Comparison of ENCODE assay signal across 13 mouse cellular contexts in genomic region chr1:127904774-127905385, GRCm38 (mm10). TPM values are rescaled to one million over a fixed set of nuclear protein-coding genes. Genes with fewer than 3 reads are reported as not detected.
A peak's percentile ranks its signal among the peaks of the same experiment; 100 is the strongest.
DNase-seq lines count a peak whose midpoint lies in the region; ATAC-seq and TF ChIP-seq lines count a peak whose summit lies in the region.
"Had no signal": no experiment of that assay in that cellular context is flagged by ENCODE, and none has a peak within 500 bp of the region (broad histone marks: within the 10 kb centered on the region; RNA-seq: fewer than 3 reads in every experiment).

No protein-coding gene starts in this region.

- in situ Hi-C loops in ES-E14 (cut with MboI; ENCODE audit: low sequenced_read_pairs in 2 of 2, unreplicated experiment in 2 of 2), result no loop called here

- H3K9ac ChIP-seq in forebrain, embryonic 11.5 days (ENCODE audit: low read length), result no peak overlapping the region
- H3K9ac ChIP-seq in forebrain, embryonic 13.5 days, result no peak overlapping the region
- H3K9ac ChIP-seq in ES-E14 (ENCODE audit: insufficient read depth, low read depth, low read length, poor library complexity, severe bottlenecking), result no peak overlapping the region
- no peak overlapping the region for H3K9ac ChIP-seq in hindbrain, embryonic 14.5 days

- no peak overlapping the region for H3K27ac ChIP-seq in forebrain, embryonic 11.5 days (ENCODE audit: low read depth, low read length)
- H3K27ac ChIP-seq in forebrain, embryonic 13.5 days, result no peak overlapping the region
- H3K27ac ChIP-seq in ES-E14 (ENCODE audit: insufficient read depth, low read depth, low read length, poor library complexity, severe bottlenecking), result peak overlapping the region; percentile 90
- no peak overlapping the region for H3K27ac ChIP-seq in hindbrain, embryonic 14.5 days
- H3K27ac ChIP-seq in thymus, adult 2 months (ENCODE audit: control insufficient read depth, insufficient read depth, low read length), result no peak overlapping the region

- H3K4me1 ChIP-seq in forebrain, embryonic 11.5 days (replicated peaks; ENCODE audit: control insufficient read depth, insufficient read depth, low read length), result no peaks in the 10 kb centered on the region
- no peaks in the 10 kb centered on the region for H3K4me1 ChIP-seq in forebrain, embryonic 13.5 days
- H3K4me1 ChIP-seq in ES-E14 (ENCODE audit: control insufficient read depth in 2 of 2, insufficient read depth in 2 of 2, low read length in 2 of 2, poor library complexity in 1 of 2), result peaks cover 2 to 4% of the 10 kb centered on the region in 2 experiments; a peak in 1 of 4 replicates
- H3K4me1 ChIP-seq in hindbrain, embryonic 14.5 days (replicated peaks; ENCODE audit: control insufficient read depth, insufficient read depth, low read length), result no peaks in the 10 kb centered on the region
- H3K4me1 ChIP-seq in thymus, adult 2 months (replicated peaks; ENCODE audit: control insufficient read depth, insufficient read depth, low read length), result no peaks in the 10 kb centered on the region

- no peaks in the 10 kb centered on the region for H3K9me3 ChIP-seq in forebrain, embryonic 11.5 days (ENCODE audit: control insufficient read depth, low read length)
- H3K9me3 ChIP-seq in forebrain, embryonic 13.5 days (replicated peaks), result no peaks in the 10 kb centered on the region
- H3K9me3 ChIP-seq in ES-E14 (ENCODE audit: control insufficient read depth, insufficient read depth, low read depth, low read length), result no peaks in the 10 kb centered on the region
- no peaks in the 10 kb centered on the region for H3K9me3 ChIP-seq in hindbrain, embryonic 14.5 days (ENCODE audit: control insufficient read depth, low read length)

- no peak for TF ChIP-seq POLR2A in thymus, adult 2 months (IDR thresholded peaks at IDR 0.05; ENCODE audit: control insufficient read depth, extremely low read depth, insufficient read depth, low read length, poor library complexity)

- intact Hi-C loops in left cerebral cortex, postnatal 10 days (cut with DNase I), result no loop called here
- intact Hi-C loops in heart, postnatal 14 days (cut with DNase I), result no loop called here

- no peak overlapping the region for H3K4me3 ChIP-seq in forebrain, embryonic 11.5 days (ENCODE audit: low read depth, low read length)
- no peak overlapping the region for H3K4me3 ChIP-seq in forebrain, embryonic 13.5 days
- no peak overlapping the region for H3K4me3 ChIP-seq in ES-E14 (ENCODE audit: insufficient read depth in 1 of 2, low read depth in 1 of 2, low read length in 2 of 2, poor library complexity in 1 of 2, severe bottlenecking in 1 of 2)
- H3K4me3 ChIP-seq in hindbrain, embryonic 14.5 days (replicated peaks; ENCODE audit: low read length), result no peak overlapping the region
- no peak overlapping the region for H3K4me3 ChIP-seq in thymus, adult 2 months (ENCODE audit: control insufficient read depth, insufficient read depth, low read length)

- H3K36me3 ChIP-seq in forebrain, embryonic 11.5 days (ENCODE audit: control insufficient read depth, insufficient read depth, low read length), result no peaks in the 10 kb centered on the region; the same call in 1 of the 2 replicates
- peaks cover 10% of the 10 kb centered on the region for H3K36me3 ChIP-seq in forebrain, embryonic 13.5 days (ENCODE audit: poor library complexity, severe bottlenecking)
- H3K36me3 ChIP-seq in ES-E14 (ENCODE audit: control insufficient read depth, insufficient read depth, low read length, poor library complexity, severe bottlenecking), result no peaks in the 10 kb centered on the region
- peaks cover 34% of the 10 kb centered on the region for H3K36me3 ChIP-seq in hindbrain, embryonic 14.5 days (replicated peaks; ENCODE audit: control insufficient read depth, insufficient read depth)
- peaks cover 25% of the 10 kb centered on the region for H3K36me3 ChIP-seq in thymus, adult 2 months (ENCODE audit: control insufficient read depth, insufficient read depth, low read length)

- 24% methylated on average over 2 of the region's 2 CpGs for WGBS in forebrain, embryonic 11.5 days
- 18% methylated on average over 2 of the region's 2 CpGs for WGBS in forebrain, embryonic 13.5 days
- WGBS in hindbrain, embryonic 14.5 days, result 15% methylated on average over 2 of the region's 2 CpGs
- WGBS in thymus, adult 2 months, result 99% methylated on average over 2 of the region's 2 CpGs

- peak; percentile 49 for DNase-seq in forebrain, embryonic 11.5 days (ENCODE audit: low spot score)
- DNase-seq in ES-E14 (ENCODE audit: low read depth, low spot score), result peak; percentile 42
- DNase-seq in hindbrain, embryonic 14.5 days (ENCODE audit: low spot score), result no peak
- peak; percentile 20 to 42 for DNase-seq in kidney, postnatal 25 days
- DNase-seq in left cerebral cortex, postnatal 10 days (ENCODE audit: extremely low spot score in 1 of 2, low spot score in 2 of 2), result no peak
- DNase-seq in thymus, adult 2 months, result no peak
- DNase-seq in heart, postnatal 14 days, result no peak
- DNase-seq: adrenal gland, postnatal 14 days; cerebellum, adult 11-12 months; heart, adult 11 months had no signal

- peak; percentile 55; the same call in 1 of the 2 replicates for ATAC-seq in forebrain, embryonic 11.5 days (replicated peaks; ENCODE audit: low FRiP score)
- ATAC-seq in forebrain, embryonic 13.5 days, result no peak
- 0 out of 2 replicates have a peak, but pooled peaks have one; percentile 34 for ATAC-seq in hindbrain, embryonic 14.5 days (ENCODE audit: low FRiP score)

- no peak for TF ChIP-seq CTCF in thymus, adult 2 months (IDR thresholded peaks at IDR 0.05; ENCODE audit: borderline replicate concordance, control insufficient read depth, extremely low read depth, insufficient read depth, low read length, poor library complexity)

- no peak overlapping the region for H3K4me2 ChIP-seq in forebrain, embryonic 11.5 days (ENCODE audit: low read depth, low read length, severe bottlenecking)
- no peak overlapping the region for H3K4me2 ChIP-seq in forebrain, embryonic 13.5 days
- H3K4me2 ChIP-seq in hindbrain, embryonic 14.5 days (replicated peaks), result no peak overlapping the region

- no peaks in the 10 kb centered on the region for H3K27me3 ChIP-seq in forebrain, embryonic 11.5 days (ENCODE audit: control insufficient read depth, insufficient read depth, low read length)
- no peaks in the 10 kb centered on the region for H3K27me3 ChIP-seq in forebrain, embryonic 13.5 days
- no peaks in the 10 kb centered on the region for H3K27me3 ChIP-seq in hindbrain, embryonic 14.5 days (ENCODE audit: control insufficient read depth, insufficient read depth, low read length)
- no peaks in the 10 kb centered on the region for H3K27me3 ChIP-seq in thymus, adult 2 months (ENCODE audit: control insufficient read depth, insufficient read depth, low read length)

TF ChIP-seq in ES-E14, 5 proteins besides CTCF, POLR2A, EP300 and RAD21:
- TF ChIP-seq MAFK (IDR thresholded peaks at IDR 0.05; ENCODE audit: insufficient read depth, low read depth, low read length) (peak; percentile 53; the same call in 1 of the 2 replicates), ZNF384 (IDR thresholded peaks at IDR 0.05; ENCODE audit: low read depth, low read length) (no peak)
TF ChIP-seq in ES-E14: peak in this region for 1.

RNA-seq across cellular contexts. Expression of gene Rab3gap1, which starts 36.3 kb away (rescaled TPM):
- polyA plus RNA-seq in forebrain, embryonic 11.5 days (2014; fragmentation: Nextera tagmentation; extraction: Ambion mirVana), result 15.4 and 17.7 TPM in 2 replicates
- polyA plus RNA-seq in forebrain, embryonic 13.5 days (2015; fragmentation: Nextera tagmentation; extraction: Ambion mirVana), result 16.1 and 17.8 TPM in 2 replicates
- total RNA-seq in ES-E14 (2012; rRNA removed), result 24.6 and 25.8 TPM in 2 replicates
- 20.9 and 26.0 TPM in 2 replicates for polyA plus RNA-seq in hindbrain, embryonic 14.5 days (2014; fragmentation: Nextera tagmentation; extraction: Ambion mirVana)
- 10 to 100 TPM; 47.3 to 49.8 TPM for total RNA-seq in left cerebral cortex, postnatal 10 days (2021)
- polyA plus RNA-seq in thymus, adult 2 months (2012; rRNA removed), result 35.7 and 37.3 TPM in 2 replicates
- total RNA-seq in heart, postnatal 14 days (2021), result 10 to 100 TPM; 37.6 to 39.3 TPM

RNA-seq across cellular contexts. Expression of gene Map3k19, which starts 50.0 kb away (rescaled TPM):
- not detected in 2 replicates for polyA plus RNA-seq in forebrain, embryonic 11.5 days (2014; fragmentation: Nextera tagmentation; extraction: Ambion mirVana)
- 0.15 and 0.31 TPM in 2 replicates for polyA plus RNA-seq in forebrain, embryonic 13.5 days (2015; fragmentation: Nextera tagmentation; extraction: Ambion mirVana)
- not detected in 2 replicates for total RNA-seq in ES-E14 (2012; rRNA removed)
- polyA plus RNA-seq in hindbrain, embryonic 14.5 days (2014; fragmentation: Nextera tagmentation; extraction: Ambion mirVana), result 0.83 and 1.1 TPM in 2 replicates
- total RNA-seq in left cerebral cortex, postnatal 10 days (2021), result 1 to 10 TPM; 4.0 to 4.2 TPM
- polyA plus RNA-seq in thymus, adult 2 months (2012; rRNA removed), result 0.54 and 0.73 TPM in 2 replicates
- under 1 TPM in 1 of 2 experiments, not detected in 1; 0.17 TPM for total RNA-seq in heart, postnatal 14 days (2021)
- total RNA-seq: MEL had no signal
- polyA plus RNA-seq: liver, embryonic 16.5 days had no signal

Comparison
In these comparisons a context has a peak if more than half of its experiments do, and no peak if none do; other contexts are left out.
1. DNase-seq: peak in forebrain, embryonic 11.5 days (single experiment), ES-E14 (single experiment) and kidney, postnatal 25 days (2 of 2); none in hindbrain, embryonic 14.5 days (single experiment), left cerebral cortex, postnatal 10 days (0 of 2), thymus, adult 2 months (single experiment) and heart, postnatal 14 days (0 of 2).